Mouse (Mus musculus): ENCODE results near the gene Zbtb12.

The Zbtb12 gene

GRCm38 (mm10) chr17:34862416-34863081 lies 16.7 kb upstream of the Zbtb12 start, which contains the start of gene Cfb:
TSS of gene Cfb (minus strand) at chr17:34862518.
- in situ Hi-C loops (cut with MboI; ENCODE audit: unreplicated experiment in 2 of 2): loop anchor here in 1 of 2 experiments (25.0 kb wide), 1 partner anchor 225 kb away; the partner anchor contains the start of genes Abhd16a, Ly6g6d, Ly6g6e and Ly6g6f

GRCm38 (mm10) chr17:34865981-34866380 lies 13.3 kb upstream of the Zbtb12 start:
- in situ Hi-C loops (cut with MboI; ENCODE audit: unreplicated experiment in 2 of 2): loop anchor here in 1 of 2 experiments (25.0 kb wide), 1 partner anchor 221 kb away; the partner anchor contains the start of genes Abhd16a, Ly6g6d, Ly6g6e and Ly6g6f

DNA sequence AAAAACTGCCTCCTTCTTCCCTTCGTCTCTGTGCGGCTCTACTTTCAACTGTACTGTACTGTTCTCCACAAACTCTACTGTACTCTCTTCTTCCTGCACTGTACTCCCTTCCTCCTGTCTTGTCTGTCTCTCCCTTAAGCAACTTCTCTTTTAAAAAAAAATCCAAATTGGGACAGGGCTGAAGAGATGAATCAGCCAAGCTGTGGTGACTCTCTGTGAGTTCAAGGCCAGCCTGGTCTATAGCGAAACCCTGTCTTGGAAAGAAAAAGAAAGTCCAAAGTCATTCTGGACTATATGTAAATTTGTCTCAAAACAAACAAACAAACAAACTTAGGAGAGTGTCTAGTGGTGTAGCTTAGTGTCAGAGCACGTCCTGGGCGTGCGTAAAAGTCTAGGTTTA lies 5.0 kb upstream of the Zbtb12 start:
- in situ Hi-C loops (cut with MboI; ENCODE audit: unreplicated experiment in 2 of 2): loop anchor here in 1 of 2 experiments (25.0 kb wide), 1 partner anchor 213 kb away; the partner anchor contains the start of genes Abhd16a, Ly6g6d, Ly6g6e and Ly6g6f

DNA sequence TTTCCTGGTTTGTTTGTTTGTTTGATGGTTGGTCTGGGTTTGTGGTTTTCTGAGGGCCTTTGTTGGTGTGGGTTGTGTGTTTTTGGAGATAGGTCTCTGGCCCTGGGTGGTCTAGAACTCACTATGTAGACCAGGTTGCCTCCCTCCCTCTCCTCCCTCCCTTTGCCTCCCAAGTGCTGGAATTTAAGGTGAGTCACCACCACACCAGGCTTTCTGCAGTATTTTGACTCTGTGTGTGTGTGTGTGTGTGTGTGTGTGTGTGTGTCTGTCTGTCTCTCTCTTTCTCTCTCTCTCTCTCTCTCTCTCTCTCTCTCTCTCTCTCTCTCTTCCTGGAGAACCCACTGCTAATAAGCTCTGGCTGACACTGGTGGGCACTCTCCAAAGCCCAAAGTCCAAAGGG lies 1.9 kb downstream of the Zbtb12 start:
- in situ Hi-C loops (cut with MboI; ENCODE audit: unreplicated experiment in 2 of 2): no loop called here

- in situ Hi-C loops (cut with MboI; ENCODE audit: unreplicated experiment in 2 of 2): no loop called here
Measured at GRCm38 (mm10) chr17:34881683-34882310, 2.5 kb downstream of the Zbtb12 start, which contains the start of gene Gm20547. TSS of gene Gm20547 (minus strand) at chr17:34882042.

DNA sequence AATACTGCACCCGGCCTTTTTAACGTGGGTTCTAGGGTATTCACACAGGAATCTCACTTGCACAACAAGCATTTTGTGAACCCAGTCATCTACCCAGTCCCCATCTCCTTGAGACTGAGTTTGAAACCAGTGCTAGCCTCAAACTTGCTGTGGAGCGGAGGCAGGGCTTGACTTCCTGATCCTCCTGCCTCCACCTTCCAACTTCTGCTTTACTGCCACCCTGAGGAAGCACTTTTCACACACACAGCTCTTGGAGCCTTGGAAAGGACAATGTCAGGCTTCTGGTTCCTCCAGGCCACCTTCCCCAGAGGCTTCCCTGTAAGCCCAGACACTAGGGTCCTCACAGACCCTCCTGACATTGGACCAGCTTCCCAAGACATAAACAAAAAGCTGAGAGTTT lies 4.0 kb downstream of the Zbtb12 start:
- in situ Hi-C loops (cut with MboI; ENCODE audit: unreplicated experiment in 2 of 2): no loop called here

GRCm38 (mm10) chr17:34884704-34885103 lies 5.4 kb downstream of the Zbtb12 start:
- in situ Hi-C loops (cut with MboI; ENCODE audit: unreplicated experiment in 2 of 2): no loop called here

- in situ Hi-C loops (cut with MboI; ENCODE audit: unreplicated experiment in 2 of 2): no loop called here
Measured at GRCm38 (mm10) chr17:34885615-34886014, 6.3 kb downstream of the Zbtb12 start.

GRCm38 (mm10) chr17:34887942-34888341 lies 8.7 kb downstream of the Zbtb12 start:
- in situ Hi-C loops (cut with MboI; ENCODE audit: unreplicated experiment in 2 of 2): no loop called here

GRCm38 (mm10) chr17:34890074-34890743 lies 10.9 kb downstream of the Zbtb12 start:
- in situ Hi-C loops (cut with MboI; ENCODE audit: unreplicated experiment in 2 of 2): no loop called here

GRCm38 (mm10) chr17:34891377-34891776 lies 12.1 kb downstream of the Zbtb12 start:
- in situ Hi-C loops (cut with MboI; ENCODE audit: unreplicated experiment in 2 of 2): no loop called here

- in situ Hi-C loops (cut with MboI; ENCODE audit: unreplicated experiment in 2 of 2): no loop called here
Measured at GRCm38 (mm10) chr17:34893072-34893824, 14.0 kb downstream of the Zbtb12 start.

- in situ Hi-C loops (cut with MboI; ENCODE audit: unreplicated experiment in 2 of 2): no loop called here
Measured at GRCm38 (mm10) chr17:34894074-34894597, 14.9 kb downstream of the Zbtb12 start.

- in situ Hi-C loops (cut with MboI; ENCODE audit: unreplicated experiment in 2 of 2): no loop called here
Measured at GRCm38 (mm10) chr17:34894801-34895530, 15.7 kb downstream of the Zbtb12 start.

GRCm38 (mm10) chr17:34895724-34896123 lies 16.4 kb downstream of the Zbtb12 start:
- in situ Hi-C loops (cut with MboI; ENCODE audit: unreplicated experiment in 2 of 2): no loop called here

- in situ Hi-C loops (cut with MboI; ENCODE audit: unreplicated experiment in 2 of 2): no loop called here
Measured at GRCm38 (mm10) chr17:34896366-34896765, 17.1 kb downstream of the Zbtb12 start.

- in situ Hi-C loops (cut with MboI; ENCODE audit: unreplicated experiment in 2 of 2): no loop called here
Measured at GRCm38 (mm10) chr17:34897373-34898159, 18.3 kb downstream of the Zbtb12 start.

DNA sequence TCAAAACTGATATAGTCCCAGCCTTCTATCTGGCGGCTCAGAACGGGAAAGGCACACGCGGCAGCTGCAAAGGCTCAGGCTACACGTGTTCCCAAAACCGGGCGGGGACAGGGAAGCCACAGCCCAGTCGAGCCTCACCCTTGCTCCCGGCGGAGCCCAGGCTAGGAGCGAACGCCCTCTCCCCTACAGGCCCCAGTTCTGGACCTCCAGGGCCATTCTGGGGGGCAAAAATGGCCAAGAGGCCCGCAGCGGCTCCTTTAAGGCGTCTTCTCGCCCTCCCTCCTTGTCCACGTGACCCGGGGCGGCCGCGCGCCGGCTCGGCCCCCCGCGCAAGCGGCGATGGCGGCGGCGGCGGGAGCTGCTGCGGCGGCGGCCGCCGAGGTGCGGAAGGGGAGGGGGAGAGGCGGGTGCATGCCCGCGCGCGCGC lies 18.9 kb downstream of the Zbtb12 start, which contains the start of the genes C2 and Ehmt2:
Gene C2, minus strand, starts transcription at position 106 of the 427 bp plus-strand sequence.
Gene Ehmt2, plus strand, starts transcription at position 310 of the 427 bp plus-strand sequence.
- in situ Hi-C loops (cut with MboI; ENCODE audit: unreplicated experiment in 2 of 2): no loop called here

- in situ Hi-C loops (cut with MboI; ENCODE audit: unreplicated experiment in 2 of 2): no loop called here
Measured at GRCm38 (mm10) chr17:34898706-34899052, 19.4 kb downstream of the Zbtb12 start.
